Mouse (Mus musculus) cortical plate, adult 2 months (tissue): ENCODE measurements around the gene Nr4a1. TPM values are rescaled to one million over a fixed set of nuclear protein-coding genes. Genes with fewer than 3 reads are reported as not detected.
A peak's percentile ranks its signal among the peaks of the same experiment; 100 is the strongest.

Experiments
- H3K27ac ChIP-seq: fragments of 200-500 bp; 2 replicates; pipeline ENCODE4 v1.5.1; 2012; ENCODE audit warnings: low read length, control low read depth, inconsistent platforms; ENCODE audit not compliant: insufficient read depth
- H3K4me1 ChIP-seq: fragments of 200-500 bp; 2 replicates; pipeline ENCODE4 v1.6.1; 2011; ENCODE audit warnings: low read length; ENCODE audit not compliant: control insufficient read depth, insufficient read depth
- H3K4me3 ChIP-seq: fragments of 200-500 bp; 2 replicates; pipeline ENCODE4 v1.5.1; 2011; ENCODE audit warnings: mild to moderate bottlenecking, low read length, control low read depth; ENCODE audit not compliant: insufficient read depth
- CTCF ChIP-seq: fragments of 200-500 bp; IDR thresholded peaks from 2 replicates; pipeline ENCODE4 v1.5.1; 2011; ENCODE audit warnings: mild to moderate bottlenecking, control low read depth, low read length; ENCODE audit not compliant: insufficient read depth; ENCODE audit errors: extremely low read depth
- POLR2A ChIP-seq: fragments of 200-500 bp; IDR thresholded peaks from 2 replicates; pipeline ENCODE4 v1.6.1; 2011; ENCODE audit warnings: mild to moderate bottlenecking, low read length, control low read depth; ENCODE audit not compliant: insufficient read depth; ENCODE audit errors: extremely low read depth
- polyA plus RNA-seq: library from polyadenylated mRNA; depleted of rRNA; stranded (reverse); fragments of >200 nt; gene quantifications from 2 replicates; pipeline ENCODE4 v1.2.3, GENCODE M21; 2012

Gene Nr4a1
- polyA plus RNA-seq, 1 experiment, result 103 TPM

GRCm38 (mm10) chr15:101222897-101223482 is 31.1 kb upstream of the Nr4a1 start:
- Histone ChIP-seq H3K4me1 (peaks cover 7% of the 10 kb centered on the region), H3K27ac (no peak overlapping the region), H3K4me3 (peak overlapping the region; percentile 89; the same call in 1 of the 2 replicates)
- TF ChIP-seq POLR2A (no peak), CTCF (no peak)

DNA sequence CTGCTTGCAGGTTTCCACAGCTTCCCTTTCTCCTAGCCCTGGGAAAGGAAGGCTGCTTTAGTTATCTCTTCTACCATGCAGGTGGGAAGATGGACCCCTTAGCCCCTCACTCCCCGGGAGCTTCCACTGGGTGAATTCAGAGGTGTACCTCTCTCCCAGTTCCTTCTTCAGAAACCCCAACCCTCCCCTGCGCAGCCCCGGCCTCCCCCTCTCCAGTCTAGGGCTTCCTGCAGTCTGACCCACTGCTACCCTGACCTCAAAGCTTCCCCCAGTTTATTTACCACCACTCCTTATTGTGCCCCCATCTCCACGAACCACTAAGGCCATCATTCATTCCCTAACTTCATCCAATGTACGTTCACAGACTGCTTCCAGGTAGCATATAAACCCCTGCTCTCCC is 30.5 kb upstream of the Nr4a1 start:
- no peak overlapping the region for H3K27ac ChIP-seq

GRCm38 (mm10) chr15:101224006-101224906 is 29.8 kb upstream of the Nr4a1 start, which contains the start of gene Grasp:
Grasp (plus strand) TSS chr15:101224188.
- H3K27ac ChIP-seq, result peak within 1 kb of the TSS; percentile 93
- peak within 1 kb of the TSS; percentile 89 for H3K4me3 ChIP-seq
- peaks cover 7% of the 10 kb centered on the region for H3K4me1 ChIP-seq
- TF ChIP-seq POLR2A (peak; percentile 97), CTCF (no peak)

More for the DNA sequence above, 30.5 kb upstream of the Nr4a1 start:
- H3K4me3 ChIP-seq, result peak overlapping the region; percentile 89
- TF ChIP-seq POLR2A (no peak), CTCF (no peak)
- H3K4me1 ChIP-seq, result peaks cover 7% of the 10 kb centered on the region

- Histone ChIP-seq H3K27ac (peak overlapping the region; percentile 93; the same call in 1 of the 2 replicates), H3K4me1 (peaks cover 7% of the 10 kb centered on the region), H3K4me3 (peak overlapping the region; percentile 89)
- TF ChIP-seq CTCF, result no peak
- no peak for TF ChIP-seq POLR2A
These were observed 29.1 kb upstream of the Nr4a1 start for GRCm38 (mm10) chr15:101224977-101225376.

GRCm38 (mm10) chr15:101227971-101228370 is 26.1 kb upstream of the Nr4a1 start:
- no peak for TF ChIP-seq CTCF
- TF ChIP-seq POLR2A, result no peak
- peak overlapping the region; percentile 80 for H3K27ac ChIP-seq
- no peak overlapping the region for H3K4me3 ChIP-seq
- peaks cover 5% of the 10 kb centered on the region for H3K4me1 ChIP-seq

GRCm38 (mm10) chr15:101228866-101229590 is 25.0 kb upstream of the Nr4a1 start:
- H3K4me1 ChIP-seq, result peaks cover 4% of the 10 kb centered on the region
- TF ChIP-seq CTCF (no peak), POLR2A (no peak)
- H3K27ac ChIP-seq, result no peak overlapping the region
- H3K4me3 ChIP-seq, result no peak overlapping the region

- H3K4me1 ChIP-seq, result peaks cover 5% of the 10 kb centered on the region
- H3K27ac ChIP-seq, result no peak overlapping the region
- TF ChIP-seq POLR2A (no peak), CTCF (no peak)
- no peak overlapping the region for H3K4me3 ChIP-seq
These were observed 23.6 kb upstream of the Nr4a1 start for GRCm38 (mm10) chr15:101230503-101230902.

GRCm38 (mm10) chr15:101230995-101231647 is 22.9 kb upstream of the Nr4a1 start:
- H3K4me3 ChIP-seq, result no peak overlapping the region
- H3K27ac ChIP-seq, result no peak overlapping the region

DNA sequence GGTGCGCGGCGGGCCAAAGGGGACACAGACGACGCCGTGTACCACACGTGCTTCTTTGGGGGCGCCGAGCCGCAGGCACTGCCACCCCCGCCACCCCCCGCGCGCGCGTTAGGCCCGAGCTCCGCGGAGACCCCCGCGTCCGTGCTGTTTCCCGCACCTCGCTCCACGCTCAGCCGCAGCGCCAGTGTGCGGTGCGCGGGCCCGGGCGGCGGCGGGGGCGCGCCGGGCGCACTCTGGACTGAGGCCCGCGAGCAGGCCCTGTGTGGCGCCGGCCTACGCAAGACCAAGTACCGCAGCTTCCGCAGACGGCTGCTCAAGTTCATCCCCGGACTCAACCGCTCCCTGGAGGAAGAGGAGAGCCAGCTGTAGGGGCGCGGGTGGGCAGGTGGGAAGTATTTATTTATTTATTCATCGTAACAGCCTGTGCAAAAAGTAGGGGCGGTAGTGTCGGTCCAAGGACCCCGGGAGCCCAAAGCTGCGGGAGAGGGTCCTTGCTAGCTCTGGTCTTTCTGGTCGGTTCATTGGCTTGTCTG is 22.4 kb upstream of the Nr4a1 start:
- Histone ChIP-seq H3K4me1 (peaks cover 5% of the 10 kb centered on the region), H3K4me3 (no peak overlapping the region), H3K27ac (no peak overlapping the region)
- no peak for TF ChIP-seq CTCF

More at GRCm38 (mm10) chr15:101230995-101231647, 22.9 kb upstream of the Nr4a1 start:
- peaks cover 5% of the 10 kb centered on the region for H3K4me1 ChIP-seq
- TF ChIP-seq POLR2A, result no peak
- peak; percentile 38; the same call in 1 of the 2 replicates for TF ChIP-seq CTCF
